Mouse (Mus musculus) liver, adult 2 months (tissue): ENCODE measurements around the gene Bdkrb1. TPM values are rescaled to one million over a fixed set of nuclear protein-coding genes. Genes with fewer than 3 reads are reported as not detected.

Experiments
- DNase-seq: peaks from one replicate; pipeline ENCODE4 v3.0.0-alpha.2; 2011; ENCODE audit warnings: low read depth, low spot score; ENCODE audit errors: extremely low read depth
- H3K27ac ChIP-seq: fragments of 200-500 bp; replicated peaks from 2 replicates; pipeline ENCODE4 v1.5.1; 2012; ENCODE audit warnings: low read depth, mild to moderate bottlenecking, control low read depth, inconsistent platforms, low read length; ENCODE audit not compliant: insufficient read depth
- H3K27me3 ChIP-seq: fragments of 200-500 bp; 2 replicates; pipeline ENCODE4 v1.6.1; 2012; ENCODE audit warnings: mild to moderate bottlenecking, moderate library complexity, low read length, inconsistent platforms; ENCODE audit not compliant: control insufficient read depth, insufficient read depth
- H3K36me3 ChIP-seq: fragments of 200-500 bp; 2 replicates; pipeline ENCODE4 v1.6.1; 2012; ENCODE audit warnings: low read length, inconsistent platforms; ENCODE audit not compliant: control insufficient read depth, insufficient read depth
- H3K4me1 ChIP-seq: fragments of 200-500 bp; 2 replicates; pipeline ENCODE4 v1.6.1; 2011; ENCODE audit warnings: low read length; ENCODE audit not compliant: control insufficient read depth, insufficient read depth
- H3K4me3 ChIP-seq: fragments of 200-500 bp; 2 replicates; pipeline ENCODE4 v1.5.1; 2011; ENCODE audit warnings: low read depth, mild to moderate bottlenecking, control low read depth, low read length, moderate library complexity; ENCODE audit not compliant: insufficient read depth
- H3K79me2 ChIP-seq: fragments of 200-500 bp; 2 replicates; pipeline ENCODE4 v1.6.1; 2012; ENCODE audit warnings: inconsistent platforms, mild to moderate bottlenecking, low read length, moderate library complexity; ENCODE audit not compliant: control insufficient read depth, insufficient read depth
- H3K9ac ChIP-seq: fragments of 200-500 bp; 2 replicates; pipeline ENCODE4 v1.6.1; 2012; ENCODE audit warnings: low read depth, mild to moderate bottlenecking, control low read depth, inconsistent platforms, low read length
- CTCF ChIP-seq: fragments of 200-500 bp; IDR thresholded peaks from 2 replicates; pipeline ENCODE4 v1.5.1; 2011; ENCODE audit warnings: low read depth, low read length, control low read depth
- POLR2A ChIP-seq: fragments of 200-500 bp; IDR thresholded peaks from 2 replicates; pipeline ENCODE4 v1.6.1; 2011; ENCODE audit warnings: low read length, control low read depth; ENCODE audit not compliant: insufficient read depth; ENCODE audit errors: extremely low read depth
- WGBS: fragments of 180-500 bp; shearing (Covaris S2); methylation state at CpG from one replicate; pipeline ENCODE4 v1.1.7; 2018; 5-methylcytosine and 5-hydroxymethylcytosine counted together
- polyA plus RNA-seq: library from polyadenylated mRNA; depleted of rRNA; stranded (reverse); fragments of >200 nt; gene quantifications from 2 replicates; pipeline ENCODE4 v1.2.3, GENCODE M21; 2012
- total RNA-seq: library from RNA; depleted of rRNA; stranded (reverse); fragments of >200 nt; gene quantifications from 2 replicates; pipeline ENCODE4 v1.2.3, GENCODE M21; 2014

Bdkrb1 gene
- total and polyA plus RNA-seq, 2 experiments, result not detected

DNA sequence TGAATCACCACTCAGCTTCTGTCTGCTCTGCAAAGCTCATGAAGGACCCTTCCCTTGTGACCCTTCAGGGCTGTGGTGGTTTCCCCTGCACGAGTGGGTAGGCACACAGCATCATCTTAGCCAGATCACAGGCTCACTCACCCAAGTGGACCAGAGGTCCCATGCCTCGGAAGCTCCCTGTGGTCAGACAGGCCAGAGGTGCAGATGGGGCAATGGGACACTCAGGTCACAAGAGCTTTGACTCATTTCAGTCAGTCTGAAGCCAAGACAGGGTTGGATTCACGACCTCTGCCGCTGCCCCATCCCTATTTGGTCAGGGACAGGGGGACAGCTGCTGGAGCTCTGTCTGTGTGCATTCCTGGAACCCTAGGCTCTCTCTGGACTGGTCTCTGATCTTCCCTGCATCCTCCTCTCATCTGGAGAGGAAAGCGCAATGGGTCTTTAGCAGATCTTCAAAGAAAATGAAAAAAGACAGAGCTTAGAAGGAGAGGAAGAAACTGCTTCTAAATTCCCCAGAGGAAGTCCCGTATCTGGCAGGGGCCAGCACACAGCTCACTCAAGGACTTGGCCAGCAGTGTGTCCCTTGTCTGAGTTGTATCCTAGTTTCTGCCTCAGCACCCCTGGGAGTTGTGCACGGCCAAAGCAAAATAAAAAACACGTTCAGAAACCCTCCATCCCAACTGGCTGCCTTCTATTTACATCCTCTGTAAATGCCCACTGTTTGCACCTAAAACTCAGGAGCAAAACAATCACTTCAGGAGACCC lies 40.6 kb upstream of the Bdkrb1 start:
- H3K9ac ChIP-seq, result no peak overlapping the region
- no peak for DNase-seq
- no peaks in the 10 kb centered on the region for H3K4me1 ChIP-seq
- no peak overlapping the region for H3K27ac ChIP-seq
- 17% methylated on average over 8 of the region's 8 CpGs for WGBS
- no peak overlapping the region for H3K4me3 ChIP-seq
- TF ChIP-seq POLR2A, result no peak
- TF ChIP-seq CTCF, result no peak
- H3K27me3 ChIP-seq, result 0 out of 2 replicates have a peak, but pooled peaks cover 4% of the 10 kb centered on the region
- no peaks in the 10 kb centered on the region for H3K36me3 ChIP-seq
- H3K79me2 ChIP-seq, result no peaks in the 10 kb centered on the region

DNA sequence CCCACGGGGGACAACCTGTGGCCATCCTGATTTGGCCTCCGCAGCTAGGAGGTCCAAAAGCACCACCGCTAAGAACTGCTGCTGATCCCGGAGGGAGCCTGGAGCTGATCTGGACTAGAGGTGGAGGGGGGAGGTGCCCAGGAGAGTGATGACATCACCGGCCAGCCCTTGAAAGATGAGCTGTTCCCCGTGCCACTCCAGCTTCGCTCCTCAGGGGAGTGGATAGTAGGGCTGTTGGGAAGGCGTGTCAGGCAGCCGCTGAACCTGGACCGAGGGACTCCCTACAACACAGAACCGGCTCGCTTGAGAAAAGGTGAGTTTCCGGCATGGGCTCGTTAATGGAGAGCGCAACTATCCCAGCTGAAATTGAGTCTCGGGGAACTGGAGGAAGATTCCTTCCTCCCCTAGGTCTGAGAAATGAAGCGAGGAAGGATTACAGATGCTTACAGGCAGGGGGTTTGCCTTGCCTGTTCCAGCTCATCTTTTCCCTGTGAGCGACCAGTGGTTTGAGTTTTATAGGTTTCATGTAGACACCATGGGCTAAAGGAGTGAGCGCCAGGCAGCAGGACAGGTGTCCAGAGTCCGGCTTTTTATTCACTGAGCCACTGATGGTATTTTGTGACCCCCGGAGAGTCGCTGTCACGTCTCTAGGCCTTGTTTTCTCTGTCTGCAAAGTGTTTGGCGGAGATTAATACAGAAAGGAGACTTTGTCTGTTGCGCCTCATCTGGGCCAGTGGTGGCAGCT lies 39.8 kb upstream of the Bdkrb1 start, which contains the start of gene Bdkrb2:
Bdkrb2 (plus strand) TSS at position 291 of the 745 bp plus-strand sequence.
- Histone ChIP-seq H3K9ac (no peak within 1 kb of the TSS), H3K4me3 (no peak within 1 kb of the TSS), H3K79me2 (no peaks in the 10 kb centered on the region), H3K4me1 (no peaks in the 10 kb centered on the region), H3K27me3 (0 out of 2 replicates have a peak, but pooled peaks cover 4% of the 10 kb centered on the region), H3K36me3 (no peaks in the 10 kb centered on the region), H3K27ac (no peak within 1 kb of the TSS)
- TF ChIP-seq CTCF, result no peak
- WGBS, result 8% methylated on average over 25 of the region's 25 CpGs
- DNase-seq, result no peak

DNA sequence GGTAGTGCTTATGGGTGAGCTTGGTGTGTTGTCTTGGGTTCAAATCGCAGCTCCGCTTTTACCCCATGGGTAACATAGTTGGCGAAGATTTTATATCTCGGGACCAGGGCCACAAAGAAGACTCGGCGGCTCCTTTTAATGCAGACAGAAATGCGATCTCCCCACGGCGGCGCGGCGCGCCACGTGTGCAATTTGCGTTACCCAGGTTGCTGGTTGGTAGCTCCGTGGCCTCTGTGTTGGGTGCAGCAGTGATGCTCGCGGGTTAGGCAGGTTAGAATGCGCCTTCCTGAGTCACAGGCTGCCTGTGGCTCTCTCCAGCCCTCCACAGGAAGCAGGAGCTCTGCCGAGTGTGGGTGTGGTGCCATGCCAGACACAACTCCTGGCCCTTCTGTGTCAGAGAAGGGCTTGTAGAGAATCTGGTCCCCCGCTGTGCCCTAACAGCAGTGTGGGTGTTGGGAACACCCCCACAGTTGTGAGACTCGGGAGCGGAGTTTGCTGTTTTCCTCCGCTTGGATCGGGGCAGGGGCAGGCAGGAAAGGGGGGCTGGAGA lies 39.1 kb upstream of the Bdkrb1 start:
- TF ChIP-seq POLR2A, result no peak
- no peak for TF ChIP-seq CTCF
- Histone ChIP-seq H3K79me2 (no peaks in the 10 kb centered on the region), H3K9ac (no peak overlapping the region), H3K27ac (no peak overlapping the region), H3K4me3 (no peak overlapping the region), H3K4me1 (no peaks in the 10 kb centered on the region), H3K27me3 (0 out of 2 replicates have a peak, but pooled peaks cover 4% of the 10 kb centered on the region), H3K36me3 (no peaks in the 10 kb centered on the region)
- WGBS, result 17% methylated on average over 25 of the region's 25 CpGs
- DNase-seq, result no peak

DNA sequence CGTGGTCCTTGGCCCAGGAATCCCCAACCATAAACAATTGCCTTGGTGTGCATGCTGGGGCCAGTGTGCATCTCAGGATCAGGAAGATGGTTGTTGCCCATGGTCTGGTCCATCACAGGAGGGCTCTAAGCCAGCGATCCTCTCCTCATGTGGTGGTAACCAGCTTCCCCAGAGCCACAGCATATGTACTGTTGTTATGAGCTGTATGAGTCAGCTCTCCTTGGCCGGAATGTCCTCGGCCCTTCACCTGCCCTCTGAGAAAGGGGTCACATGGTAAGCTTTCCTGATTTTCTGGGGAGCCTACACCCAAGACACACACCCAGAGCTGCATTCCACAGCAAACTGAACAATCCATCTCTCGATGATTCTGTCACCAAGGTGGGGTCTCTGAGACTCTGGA lies 37.7 kb upstream of the Bdkrb1 start:
- no peak for DNase-seq
- no peaks in the 10 kb centered on the region for H3K4me1 ChIP-seq
- H3K27ac ChIP-seq, result no peak overlapping the region
- no peak overlapping the region for H3K4me3 ChIP-seq
- no peaks in the 10 kb centered on the region for H3K79me2 ChIP-seq
- 68% methylated on average over 5 of the region's 5 CpGs for WGBS
- 0 out of 2 replicates have a peak, but pooled peaks cover 4% of the 10 kb centered on the region for H3K27me3 ChIP-seq
- TF ChIP-seq CTCF (no peak), POLR2A (no peak)
- no peaks in the 10 kb centered on the region for H3K36me3 ChIP-seq
- H3K9ac ChIP-seq, result no peak overlapping the region

DNA sequence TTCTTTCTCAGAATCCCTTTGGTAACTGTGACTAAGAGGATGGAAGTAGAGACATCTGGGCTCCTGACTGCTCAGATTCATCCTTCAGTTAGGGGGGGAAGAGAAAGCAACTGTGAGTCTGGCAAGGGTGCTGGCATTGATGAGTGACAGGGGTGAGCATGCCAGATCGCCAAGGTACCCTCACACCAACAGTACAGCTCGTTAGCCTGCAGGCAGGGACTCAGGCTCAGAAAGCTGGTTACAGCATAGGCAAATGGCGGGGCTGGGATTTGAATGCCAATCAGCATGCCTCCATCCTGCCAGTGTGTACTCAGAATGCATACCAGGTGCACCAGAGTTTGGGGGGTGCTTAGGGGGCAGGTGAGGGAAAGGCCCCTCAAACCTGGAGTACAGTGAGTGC lies 31.0 kb upstream of the Bdkrb1 start:
- no peak for DNase-seq
- WGBS, result 83% methylated on average over 3 of the region's 3 CpGs
- no peak for TF ChIP-seq POLR2A
- TF ChIP-seq CTCF, result no peak

More for the DNA sequence above, 31.0 kb upstream of the Bdkrb1 start:
- Histone ChIP-seq H3K4me1 (no peaks in the 10 kb centered on the region), H3K36me3 (no peaks in the 10 kb centered on the region), H3K79me2 (no peaks in the 10 kb centered on the region), H3K9ac (no peak overlapping the region), H3K4me3 (no peak overlapping the region), H3K27me3 (no peaks in the 10 kb centered on the region), H3K27ac (no peak overlapping the region)
